Mouse (Mus musculus) heart, embryonic 15.5 days (tissue): ENCODE measurements around the gene Bsg. TPM values are rescaled to one million over a fixed set of nuclear protein-coding genes. Genes with fewer than 3 reads are reported as not detected.

Source experiments
- ATAC-seq: fragments of 200-750 bp; cut with Nextera tagmentation; replicated peaks from 2 replicates; pipeline ENCODE4 v1.8.0; 2017; ENCODE audit warnings: low read depth, moderate TSS enrichment; ENCODE audit not compliant: insufficient number of reproducible peaks, insufficient read depth, low FRiP score
- H3K27ac ChIP-seq: fragments of 300-500 bp; sonication (generic); 2 replicates; pipeline ENCODE4 v1.5.1; 2015; ENCODE audit warnings: mild to moderate bottlenecking, inconsistent platforms
- H3K27me3 ChIP-seq: fragments of 300-500 bp; sonication (generic); 2 replicates; pipeline ENCODE4 v1.6.1; 2015; ENCODE audit warnings: inconsistent platforms
- H3K36me3 ChIP-seq: fragments of 300-500 bp; sonication (generic); 2 replicates; pipeline ENCODE4 v1.6.1; 2015; ENCODE audit warnings: mild to moderate bottlenecking, inconsistent platforms
- H3K4me1 ChIP-seq: fragments of 300-500 bp; sonication (generic); replicated peaks from 2 replicates; pipeline ENCODE4 v1.6.1; 2015; ENCODE audit warnings: inconsistent platforms
- H3K4me2 ChIP-seq: fragments of 300-500 bp; sonication (generic); 2 replicates; pipeline ENCODE4 v1.6.1; 2015; ENCODE audit warnings: inconsistent platforms, mild to moderate bottlenecking, moderate library complexity
- H3K4me3 ChIP-seq: fragments of 300-500 bp; sonication (generic); 2 replicates; pipeline ENCODE4 v1.5.1; 2015; ENCODE audit warnings: mild to moderate bottlenecking, inconsistent platforms
- H3K9ac ChIP-seq: fragments of 300-500 bp; sonication (generic); 2 replicates; pipeline ENCODE4 v1.6.1; 2015; ENCODE audit warnings: mild to moderate bottlenecking, inconsistent platforms
- H3K9me3 ChIP-seq: fragments of 300-500 bp; sonication (generic); replicated peaks from 2 replicates; pipeline ENCODE4 v1.6.1; 2016; ENCODE audit warnings: inconsistent platforms
- WGBS: fragments of 180-500 bp; shearing (Covaris S2); methylation state at CpG from one replicate; pipeline ENCODE4 v1.1.7; 2015; ENCODE audit warnings: mixed read lengths; 5-methylcytosine and 5-hydroxymethylcytosine counted together
- polyA plus RNA-seq: library from polyadenylated mRNA; unstranded; fragments of >200 nt; fragmentation: Nextera tagmentation; extraction: Ambion mirVana; gene quantifications from 2 replicates; pipeline ENCODE4 v1.2.1, GENCODE M21; 2015

The Bsg gene
- polyA plus RNA-seq, 1 experiment from 2014 or later = 998 TPM

- peaks cover 34% of the 10 kb centered on the region for H3K36me3 ChIP-seq
- no peaks in the 10 kb centered on the region for H3K9me3 ChIP-seq
- H3K27me3 ChIP-seq = no peaks in the 10 kb centered on the region
- H3K4me1 ChIP-seq = peaks cover 44% of the 10 kb centered on the region
- ATAC-seq = no peak
- peak overlapping the region; percentile 87 for H3K9ac ChIP-seq
- peak overlapping the region; percentile 84 for H3K4me2 ChIP-seq
- 3% methylated on average over 10 of the region's 10 CpGs for WGBS
- H3K27ac ChIP-seq = peak overlapping the region; percentile 89
- peak overlapping the region; percentile 87 for H3K4me3 ChIP-seq
Observed at GRCm38 (mm10) chr10:79682916-79683582, 21.2 kb upstream of the Bsg start.

- peak overlapping the region; percentile 87 for H3K4me3 ChIP-seq
- WGBS = 71% methylated on average over 6 of the region's 6 CpGs
- peaks cover 44% of the 10 kb centered on the region for H3K36me3 ChIP-seq
- no peak for ATAC-seq
- peaks cover 44% of the 10 kb centered on the region for H3K4me1 ChIP-seq
- peak overlapping the region; percentile 84 for H3K4me2 ChIP-seq
- H3K9me3 ChIP-seq = no peaks in the 10 kb centered on the region
- no peaks in the 10 kb centered on the region for H3K27me3 ChIP-seq
- H3K27ac ChIP-seq = peak overlapping the region; percentile 89
- peak overlapping the region; percentile 87 for H3K9ac ChIP-seq
Observed at GRCm38 (mm10) chr10:79683726-79684640, 20.3 kb upstream of the Bsg start.

- Histone ChIP-seq H3K27me3 (no peaks in the 10 kb centered on the region), H3K9me3 (no peaks in the 10 kb centered on the region), H3K36me3 (peaks cover 47% of the 10 kb centered on the region), H3K27ac (peak overlapping the region; percentile 23; the same call in 1 of the 2 replicates), H3K4me1 (peaks cover 44% of the 10 kb centered on the region), H3K4me3 (no peak overlapping the region), H3K4me2 (0 out of 2 replicates have a peak overlapping the region, but pooled peaks have one; percentile 84), H3K9ac (peak overlapping the region; percentile 87; the same call in 1 of the 2 replicates)
- ATAC-seq = no peak
- 91% methylated on average over 25 of the region's 25 CpGs for WGBS
Observed at GRCm38 (mm10) chr10:79684770-79685600, 19.3 kb upstream of the Bsg start.

DNA sequence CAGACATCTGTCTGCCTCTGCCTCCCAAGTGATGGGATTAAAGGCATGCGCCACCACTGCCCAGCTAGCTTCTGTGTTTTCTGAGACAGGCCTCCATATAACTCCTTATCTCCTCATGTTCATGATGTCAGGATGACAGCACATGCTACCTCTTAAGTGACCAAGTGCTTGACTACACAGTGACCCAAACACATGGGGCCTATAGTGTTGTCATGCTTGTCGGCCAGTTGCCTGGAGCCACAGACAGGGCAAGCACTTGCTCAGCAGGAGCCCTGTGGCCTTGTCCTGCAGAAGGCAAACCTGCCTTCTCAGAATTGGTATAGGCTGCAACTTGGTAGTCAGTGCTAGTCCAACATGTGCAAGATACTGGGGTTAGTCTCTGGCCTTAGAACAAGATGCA lies 18.1 kb upstream of the Bsg start:
- Histone ChIP-seq H3K4me1 (peaks cover 39% of the 10 kb centered on the region), H3K27me3 (no peaks in the 10 kb centered on the region), H3K27ac (peak overlapping the region; percentile 69), H3K4me3 (no peak overlapping the region), H3K36me3 (peaks cover 47% of the 10 kb centered on the region), H3K4me2 (0 out of 2 replicates have a peak overlapping the region, but pooled peaks have one; percentile 1), H3K9me3 (no peaks in the 10 kb centered on the region), H3K9ac (no peak overlapping the region)
- 65% methylated on average over 2 of the region's 2 CpGs for WGBS
- ATAC-seq = no peak

GRCm38 (mm10) chr10:79686691-79687090 lies 17.6 kb upstream of the Bsg start:
- Histone ChIP-seq H3K9me3 (no peaks in the 10 kb centered on the region), H3K9ac (no peak overlapping the region), H3K4me3 (no peak overlapping the region), H3K27ac (peak overlapping the region; percentile 69), H3K4me2 (0 out of 2 replicates have a peak overlapping the region, but pooled peaks have one; percentile 1), H3K36me3 (peaks cover 47% of the 10 kb centered on the region), H3K27me3 (no peaks in the 10 kb centered on the region), H3K4me1 (peaks cover 39% of the 10 kb centered on the region)
- 61% methylated on average over 1 of the region's 1 CpGs for WGBS
- peak; percentile 7; the same call in 1 of the 2 replicates for ATAC-seq

DNA sequence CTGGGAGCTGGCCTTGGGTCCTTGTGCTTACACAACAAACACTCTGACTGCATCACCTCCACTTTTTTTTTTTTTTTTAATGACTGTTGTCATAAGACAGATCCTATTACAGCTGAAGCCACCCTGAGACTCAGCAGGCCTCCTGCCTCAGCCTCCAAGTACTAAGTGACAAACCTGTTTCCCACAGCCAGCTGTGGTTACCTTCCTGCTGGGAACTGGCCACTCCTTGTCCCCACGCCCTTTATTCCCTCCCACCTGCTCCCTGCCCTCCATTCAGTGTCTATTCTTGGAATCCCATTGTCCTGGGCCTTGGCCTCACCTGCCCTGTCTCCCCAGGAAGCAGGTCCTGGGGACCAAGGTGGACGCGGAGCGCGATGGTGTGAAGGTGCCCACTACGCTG lies 16.8 kb upstream of the Bsg start:
- peaks cover 39% of the 10 kb centered on the region for H3K4me1 ChIP-seq
- WGBS = 97% methylated on average over 6 of the region's 6 CpGs
- no peak overlapping the region for H3K9ac ChIP-seq
- no peaks in the 10 kb centered on the region for H3K27me3 ChIP-seq
- no peak for ATAC-seq
- peak overlapping the region; percentile 69; the same call in 1 of the 2 replicates for H3K27ac ChIP-seq
- H3K4me3 ChIP-seq = no peak overlapping the region
- H3K4me2 ChIP-seq = no peak overlapping the region
- H3K9me3 ChIP-seq = no peaks in the 10 kb centered on the region
- H3K36me3 ChIP-seq = peaks cover 47% of the 10 kb centered on the region

DNA sequence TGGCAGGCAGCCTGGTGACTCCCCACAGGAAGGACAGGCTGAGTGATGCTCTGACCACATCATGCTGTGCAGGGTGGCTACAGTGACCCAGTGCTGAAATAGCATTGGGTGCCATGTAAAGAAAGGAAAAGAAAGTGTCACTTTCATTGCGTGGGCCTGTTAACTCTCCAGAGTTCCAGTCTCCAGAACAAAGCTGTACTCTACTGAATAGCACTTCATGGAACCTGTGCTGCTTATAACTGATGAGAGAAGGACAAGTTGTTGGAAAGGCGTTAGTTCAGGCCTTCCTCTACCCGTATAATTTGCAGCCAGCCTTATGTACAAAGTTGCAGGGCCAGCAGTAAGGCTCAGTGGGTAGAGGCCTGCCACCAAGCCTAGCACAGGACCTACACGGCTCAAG lies 15.6 kb upstream of the Bsg start, which contains the start of gene Gzmm:
Gene Gzmm (plus strand): TSS at position 301 of the 400 bp plus-strand sequence.
- Histone ChIP-seq H3K27me3 (no peaks in the 10 kb centered on the region), H3K4me3 (no peak within 1 kb of the TSS), H3K9ac (no peak within 1 kb of the TSS), H3K4me2 (no peak within 1 kb of the TSS), H3K36me3 (peaks cover 47% of the 10 kb centered on the region), H3K27ac (no peak within 1 kb of the TSS), H3K9me3 (no peaks in the 10 kb centered on the region), H3K4me1 (peaks cover 31% of the 10 kb centered on the region)
- no peak for ATAC-seq
- 79% methylated on average over 4 of the region's 4 CpGs for WGBS

GRCm38 (mm10) chr10:79689178-79689577 lies 15.1 kb upstream of the Bsg start:
- 81% methylated on average over 3 of the region's 3 CpGs for WGBS
- no peak overlapping the region for H3K4me3 ChIP-seq
- H3K9ac ChIP-seq = no peak overlapping the region
- ATAC-seq = no peak
- H3K27me3 ChIP-seq = no peaks in the 10 kb centered on the region
- H3K4me2 ChIP-seq = no peak overlapping the region
- H3K36me3 ChIP-seq = peaks cover 47% of the 10 kb centered on the region
- H3K9me3 ChIP-seq = no peaks in the 10 kb centered on the region
- H3K4me1 ChIP-seq = peaks cover 31% of the 10 kb centered on the region
- no peak overlapping the region for H3K27ac ChIP-seq

GRCm38 (mm10) chr10:79691986-79692548 lies 12.2 kb upstream of the Bsg start:
- no peak for ATAC-seq
- H3K9me3 ChIP-seq = no peaks in the 10 kb centered on the region
- peaks cover 23% of the 10 kb centered on the region for H3K36me3 ChIP-seq
- WGBS = 93% methylated on average over 2 of the region's 2 CpGs
- no peak overlapping the region for H3K27ac ChIP-seq
- peaks cover 34% of the 10 kb centered on the region for H3K4me1 ChIP-seq
- H3K9ac ChIP-seq = no peak overlapping the region
- H3K4me3 ChIP-seq = no peak overlapping the region
- H3K4me2 ChIP-seq = no peak overlapping the region
- no peaks in the 10 kb centered on the region for H3K27me3 ChIP-seq

GRCm38 (mm10) chr10:79693580-79694378 lies 10.5 kb upstream of the Bsg start:
- Histone ChIP-seq H3K9me3 (no peaks in the 10 kb centered on the region), H3K27me3 (no peaks in the 10 kb centered on the region), H3K4me2 (no peak overlapping the region), H3K27ac (peak overlapping the region; percentile 84; the same call in 1 of the 2 replicates), H3K4me1 (peaks cover 35% of the 10 kb centered on the region), H3K4me3 (no peak overlapping the region), H3K9ac (no peak overlapping the region), H3K36me3 (peaks cover 5% of the 10 kb centered on the region; the same call in 1 of the 2 replicates)
- WGBS = 66% methylated on average over 12 of the region's 12 CpGs
- ATAC-seq = no peak
